In the genomic region with DNA sequence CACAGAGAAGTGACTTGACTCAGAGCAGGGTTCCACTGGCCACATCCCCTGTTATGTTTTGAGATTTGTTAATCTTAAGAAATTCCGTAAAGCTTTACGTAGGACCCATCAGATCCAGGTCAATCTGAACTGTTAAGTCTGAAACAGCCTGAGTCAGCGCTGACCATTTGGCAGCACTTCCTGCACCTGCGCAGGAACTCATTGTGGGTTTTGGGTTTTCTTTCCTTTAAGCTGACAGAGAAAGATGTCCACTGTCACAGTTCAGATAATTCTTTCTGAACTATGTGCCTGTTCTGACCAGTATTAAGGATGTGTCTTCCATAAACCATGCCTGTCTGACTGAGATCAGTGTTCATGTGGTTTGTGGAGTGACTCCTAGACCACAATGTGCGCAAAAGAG, we compare ENCODE assay signal across 14 mouse cellular contexts.
"Had no signal": no experiment of that assay in that cellular context is flagged by ENCODE, and none has a peak within 500 bp of the region (broad histone marks: within the 10 kb centered on the region; RNA-seq: fewer than 3 reads in every experiment).

No protein-coding gene starts in this region.

- DNase-seq: lung, adult 18-20 months; lung, embryonic 14.5 days; lung, postnatal 10 days; lung, postnatal 4 days; midbrain, embryonic 14.5 days; right cerebral cortex, postnatal 14 days; thymus, adult 2 months; thymus, postnatal 14 days; thymus, postnatal 36 days had no signal

- ATAC-seq: midbrain, embryonic 16.5 days had no signal

- H3K36me3 ChIP-seq: midbrain, embryonic 10.5 days; midbrain, embryonic 12.5 days; neural tube, embryonic 12.5 days; stomach, embryonic 15.5 days had no signal

- H3K27me3 ChIP-seq: neural tube, embryonic 12.5 days; stomach, embryonic 15.5 days had no signal

- H3K4me2 ChIP-seq: lung, embryonic 14.5 days; midbrain, embryonic 12.5 days; neural tube, embryonic 12.5 days; stomach, embryonic 15.5 days had no signal

- H3K4me3 ChIP-seq: midbrain, embryonic 10.5 days; midbrain, embryonic 12.5 days; neural tube, embryonic 12.5 days; stomach, embryonic 15.5 days had no signal
